Mouse (Mus musculus) granulocyte monocyte progenitor cell, adult 5-6 weeks (primary cell): ENCODE data around the gene Hist1h1c. TPM values are rescaled to one million over a fixed set of nuclear protein-coding genes. Genes with fewer than 3 reads are reported as not detected.

Source experiments
- total RNA-seq, 2 experiments: library from RNA; stranded (forward) in 1 of 2; stranded (reverse) in 1 of 2; fragments of 200-712, 200-1000 nt in 1 of 2; fragments of >200 nt in 1 of 2; fragmentation: Nextera tagmentation in 1 of 2; gene quantifications; 2 replicates each; pipeline ENCODE4 v1.2.3; 2014 to 2017

Hist1h1c gene
- total RNA-seq, 2 experiments from 2014 or later: 61.8 to 737 TPM

Other genes starting within 250 kb of the Hist1h1c start
Only the 30 nearest of the 37 such genes appear.
- 4.9 and 8.2 TPM in 2 replicates for gene Hist1h3f, start 194.8 kb upstream of the Hist1h1c start, total RNA-seq (2014; fragmentation: Nextera tagmentation)
- gene Hist1h3f, start 194.8 kb upstream of the Hist1h1c start, total RNA-seq (2017): 77.5 and 127 TPM in 2 replicates
- 37.6 and 86.3 TPM in 2 replicates for gene Hist1h4f, start 187.2 kb upstream of the Hist1h1c start, total RNA-seq (2014; fragmentation: Nextera tagmentation)
- gene Hist1h4f, start 187.2 kb upstream of the Hist1h1c start, total RNA-seq (2017): 2,370 and 2,590 TPM in 2 replicates
- gene Hist1h1d, start 185.5 kb upstream of the Hist1h1c start, total RNA-seq (2014; fragmentation: Nextera tagmentation): 13.1 and 13.2 TPM in 2 replicates
- 109 and 113 TPM in 2 replicates for gene Hist1h1d, start 185.5 kb upstream of the Hist1h1c start, total RNA-seq (2017)
- 27.2 and 37.9 TPM in 2 replicates for gene Hist1h3e, start 176.4 kb upstream of the Hist1h1c start, total RNA-seq (2014; fragmentation: Nextera tagmentation)
- 218 and 293 TPM in 2 replicates for gene Hist1h3e, start 176.4 kb upstream of the Hist1h1c start, total RNA-seq (2017)
- 5.5 and 7.4 TPM in 2 replicates for gene Hist1h2ae, start 167.6 kb upstream of the Hist1h1c start, total RNA-seq (2014; fragmentation: Nextera tagmentation)
- 405 and 464 TPM in 2 replicates for gene Hist1h2ae, start 167.6 kb upstream of the Hist1h1c start, total RNA-seq (2017)
- 160 and 268 TPM in 2 replicates for gene Hist1h2bg, start 167.4 kb upstream of the Hist1h1c start, total RNA-seq (2014; fragmentation: Nextera tagmentation)
- 1,365 and 1,429 TPM in 2 replicates for gene Hist1h2bg, start 167.4 kb upstream of the Hist1h1c start, total RNA-seq (2017)
- gene Hist1h2bf, start 164.6 kb upstream of the Hist1h1c start, total RNA-seq (2014; fragmentation: Nextera tagmentation): 148 and 188 TPM in 2 replicates
- 453 and 461 TPM in 2 replicates for gene Hist1h2bf, start 164.6 kb upstream of the Hist1h1c start, total RNA-seq (2017)
- gene Hist1h2ad, start 164.4 kb upstream of the Hist1h1c start, total RNA-seq (2014; fragmentation: Nextera tagmentation): not detected in 2 replicates
- gene Hist1h2ad, start 164.4 kb upstream of the Hist1h1c start, total RNA-seq (2017): 685 and 1,721 TPM in 2 replicates
- gene Hist1h3d, start 163.0 kb upstream of the Hist1h1c start, total RNA-seq (2014; fragmentation: Nextera tagmentation): 52.8 and 62.0 TPM in 2 replicates
- gene Hist1h3d, start 163.0 kb upstream of the Hist1h1c start, total RNA-seq (2017): 83.5 and 136 TPM in 2 replicates
- 116 and 278 TPM in 2 replicates for gene Hist1h4d, start 157.2 kb upstream of the Hist1h1c start, total RNA-seq (2014; fragmentation: Nextera tagmentation)
- gene Hist1h4d, start 157.2 kb upstream of the Hist1h1c start, total RNA-seq (2017): 929 and 1,118 TPM in 2 replicates
- gene Hist1h2be, start 117.7 kb upstream of the Hist1h1c start, total RNA-seq (2014; fragmentation: Nextera tagmentation): 16.4 and 17.5 TPM in 2 replicates
- 82.4 and 146 TPM in 2 replicates for gene Hist1h2be, start 117.7 kb upstream of the Hist1h1c start, total RNA-seq (2017)
- 111 and 199 TPM in 2 replicates for gene Hist1h1e, start 116.2 kb upstream of the Hist1h1c start, total RNA-seq (2014; fragmentation: Nextera tagmentation)
- gene Hist1h1e, start 116.2 kb upstream of the Hist1h1c start, total RNA-seq (2017): 255 and 282 TPM in 2 replicates
- 2.4 and 4.1 TPM in 2 replicates for gene Hist1h2ac, start 54.9 kb upstream of the Hist1h1c start, total RNA-seq (2014; fragmentation: Nextera tagmentation)
- gene Hist1h2ac, start 54.9 kb upstream of the Hist1h1c start, total RNA-seq (2017): 173 TPM in 2 replicates
- gene Hist1h2bc, start 54.6 kb upstream of the Hist1h1c start, total RNA-seq (2014; fragmentation: Nextera tagmentation): 57.7 and 70.7 TPM in 2 replicates
- gene Hist1h2bc, start 54.6 kb upstream of the Hist1h1c start, total RNA-seq (2017): 274 and 374 TPM in 2 replicates
- not detected in 2 replicates for gene Hist1h1t, start 43.0 kb upstream of the Hist1h1c start, total RNA-seq (2014; fragmentation: Nextera tagmentation)
- gene Hist1h1t, start 43.0 kb upstream of the Hist1h1c start, total RNA-seq (2017): 1.0 TPM in 1 of 2 replicates, not detected in the other
- 14.3 and 82.6 TPM in 2 replicates for gene Hist1h4c, start 40.4 kb upstream of the Hist1h1c start, total RNA-seq (2014; fragmentation: Nextera tagmentation)
- gene Hist1h4c, start 40.4 kb upstream of the Hist1h1c start, total RNA-seq (2017): 308 and 366 TPM in 2 replicates
- 7.9 and 19.9 TPM in 2 replicates for gene Hfe, start 28.0 kb upstream of the Hist1h1c start, total RNA-seq (2014; fragmentation: Nextera tagmentation)
- 7.6 and 9.7 TPM in 2 replicates for gene Hfe, start 28.0 kb upstream of the Hist1h1c start, total RNA-seq (2017)
- gene Hist1h3c, start 6.8 kb downstream of the Hist1h1c start, total RNA-seq (2014; fragmentation: Nextera tagmentation): 24.5 and 38.0 TPM in 2 replicates
- 507 and 886 TPM in 2 replicates for gene Hist1h3c, start 6.8 kb downstream of the Hist1h1c start, total RNA-seq (2017)
- gene Hist1h2bb, start 7.9 kb downstream of the Hist1h1c start, total RNA-seq (2014; fragmentation: Nextera tagmentation): 155 and 176 TPM in 2 replicates
- 3,446 and 3,529 TPM in 2 replicates for gene Hist1h2bb, start 7.9 kb downstream of the Hist1h1c start, total RNA-seq (2017)
- 9.2 and 31.4 TPM in 2 replicates for gene Hist1h2ab, start 12.3 kb downstream of the Hist1h1c start, total RNA-seq (2014; fragmentation: Nextera tagmentation)
- gene Hist1h2ab, start 12.3 kb downstream of the Hist1h1c start, total RNA-seq (2017): 1,996 and 2,074 TPM in 2 replicates
- 92.5 and 158 TPM in 2 replicates for gene Hist1h3b, start 13.5 kb downstream of the Hist1h1c start, total RNA-seq (2014; fragmentation: Nextera tagmentation)
- 628 and 657 TPM in 2 replicates for gene Hist1h3b, start 13.5 kb downstream of the Hist1h1c start, total RNA-seq (2017)
- gene Hist1h4b, start 18.2 kb downstream of the Hist1h1c start, total RNA-seq (2014; fragmentation: Nextera tagmentation): 70.4 and 87.8 TPM in 2 replicates
- gene Hist1h4b, start 18.2 kb downstream of the Hist1h1c start, total RNA-seq (2017): 487 and 745 TPM in 2 replicates
- 9.3 and 71.7 TPM in 2 replicates for gene Hist1h4a, start 22.4 kb downstream of the Hist1h1c start, total RNA-seq (2014; fragmentation: Nextera tagmentation)
- 657 and 709 TPM in 2 replicates for gene Hist1h4a, start 22.4 kb downstream of the Hist1h1c start, total RNA-seq (2017)
- 33.7 and 64.5 TPM in 2 replicates for gene Hist1h3a, start 23.6 kb downstream of the Hist1h1c start, total RNA-seq (2014; fragmentation: Nextera tagmentation)
- gene Hist1h3a, start 23.6 kb downstream of the Hist1h1c start, total RNA-seq (2017): 287 and 376 TPM in 2 replicates
- 143 and 207 TPM in 2 replicates for gene Hist1h1a, start 24.9 kb downstream of the Hist1h1c start, total RNA-seq (2014; fragmentation: Nextera tagmentation)
- 1,974 and 2,146 TPM in 2 replicates for gene Hist1h1a, start 24.9 kb downstream of the Hist1h1c start, total RNA-seq (2017)
- gene Trim38, start 31.1 kb downstream of the Hist1h1c start, total RNA-seq (2014; fragmentation: Nextera tagmentation): not detected in 2 replicates
- not detected in 2 replicates for gene Trim38, start 31.1 kb downstream of the Hist1h1c start, total RNA-seq (2017)
- not detected in 2 replicates for gene Slc17a2, start 68.2 kb downstream of the Hist1h1c start, total RNA-seq (2014; fragmentation: Nextera tagmentation)
- not detected in 2 replicates for gene Slc17a2, start 68.2 kb downstream of the Hist1h1c start, total RNA-seq (2017)
- gene Slc17a3, start 100.6 kb downstream of the Hist1h1c start, total RNA-seq (2014; fragmentation: Nextera tagmentation): not detected in 2 replicates
- gene Slc17a3, start 100.6 kb downstream of the Hist1h1c start, total RNA-seq (2017): not detected in 2 replicates
- gene Slc17a1, start 128.9 kb downstream of the Hist1h1c start, total RNA-seq (2014; fragmentation: Nextera tagmentation): not detected in 2 replicates
- not detected in 2 replicates for gene Slc17a1, start 128.9 kb downstream of the Hist1h1c start, total RNA-seq (2017)
- gene Slc17a4, start 176.2 kb downstream of the Hist1h1c start, total RNA-seq (2014; fragmentation: Nextera tagmentation): not detected in 2 replicates
- gene Slc17a4, start 176.2 kb downstream of the Hist1h1c start, total RNA-seq (2017): not detected in 2 replicates